Mouse (Mus musculus) bone marrow macrophage, adult 2 months (primary cell): ENCODE measurements around the gene Taf10.

Experiments
- CTCF ChIP-seq: IDR thresholded peaks from 2 replicates; pipeline ENCODE4 v1.5.1; 2012; ENCODE audit warnings: low read depth, mild to moderate bottlenecking, low read length, moderate library complexity
- POLR2A ChIP-seq: IDR thresholded peaks from 2 replicates; pipeline ENCODE4 v1.6.1; 2012; ENCODE audit warnings: mild to moderate bottlenecking, low read depth, low read length, borderline replicate concordance

- TF ChIP-seq POLR2A (no peak), CTCF (no peak)
Measured at GRCm38 (mm10) chr7:105751491-105752433, 7.6 kb upstream of the Taf10 start, which contains the start of gene Tpp1.
